Mouse (Mus musculus): ENCODE measurements around the gene Ogfod2. TPM values are rescaled to one million over a fixed set of nuclear protein-coding genes. Genes with fewer than 3 reads are reported as not detected.

Gene Ogfod2
- polyA plus RNA-seq, 1 experiment from 2014 or later, result 38.6 TPM

DNA sequence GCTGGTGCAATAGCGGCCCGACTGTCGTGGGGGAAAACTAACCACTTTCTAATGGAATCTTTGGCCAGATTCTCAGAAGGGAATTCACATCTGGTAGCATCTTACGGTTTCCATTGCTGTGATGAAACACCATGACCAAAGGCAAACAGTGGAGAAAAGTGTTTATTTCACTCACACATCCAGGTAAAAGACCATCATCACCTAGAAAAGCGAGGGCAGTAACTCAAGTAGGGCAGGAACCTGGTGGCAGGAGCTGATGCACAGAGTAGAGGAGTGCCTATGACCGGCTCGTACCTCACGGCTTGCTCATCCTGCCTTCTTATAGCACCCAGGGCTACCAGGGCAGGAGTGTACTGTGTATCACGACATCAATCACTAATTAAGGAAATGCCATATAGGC is 8.5 kb upstream of the Ogfod2 start:
- no peaks in the 10 kb centered on the region for H3K9me3 ChIP-seq (ENCODE audit: control insufficient read depth, low read length)

DNA sequence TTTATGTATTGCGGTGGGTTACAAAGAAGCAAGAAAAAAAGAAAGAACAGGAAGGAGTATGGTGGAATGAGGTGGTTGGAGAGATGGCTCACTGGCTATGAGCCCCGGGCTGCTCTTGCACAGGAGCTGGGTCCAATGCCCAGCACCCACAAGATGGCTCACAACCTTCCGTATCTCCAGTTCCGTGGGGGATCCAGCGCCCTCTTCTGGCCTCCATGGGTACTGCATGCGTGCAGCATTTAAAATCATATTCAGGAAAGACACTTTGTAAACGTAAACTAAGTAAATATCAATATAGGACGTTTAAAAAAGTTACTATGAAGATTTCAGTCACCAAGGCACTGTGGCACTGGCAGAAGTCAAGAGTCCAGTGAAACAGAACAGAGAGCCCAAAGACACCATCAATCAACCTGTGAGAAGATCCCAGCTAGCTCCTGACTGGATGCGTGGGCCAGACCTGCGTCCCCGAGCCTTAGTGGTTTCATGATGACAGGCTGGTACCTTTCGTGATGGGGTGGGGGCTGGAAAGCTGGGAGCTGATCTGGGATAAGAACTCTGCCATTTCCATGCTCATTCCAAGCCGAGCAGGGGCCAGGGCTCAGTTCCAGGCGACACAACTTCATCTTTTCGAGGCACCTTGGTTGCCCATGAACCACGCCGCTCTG is 888 bp upstream of the Ogfod2 start:
- H3K27me3 ChIP-seq (replicated peaks; ENCODE audit: control insufficient read depth, insufficient read depth, low read length), result no peaks in the 10 kb centered on the region
- H3K9ac ChIP-seq (replicated peaks; ENCODE audit: low read depth, low read length), result peak overlapping the region; percentile 55
- H3K36me3 ChIP-seq (ENCODE audit: control insufficient read depth, insufficient read depth), result no peaks in the 10 kb centered on the region
- H3K27ac ChIP-seq (ENCODE audit: low read length), result no peak overlapping the region; the same call in 1 of the 2 replicates
- H3K9me3 ChIP-seq (ENCODE audit: control insufficient read depth, low read length), result no peaks in the 10 kb centered on the region
- no peak; the same call in 1 of the 2 replicates for ATAC-seq
- peak overlapping the region; percentile 83 for H3K4me2 ChIP-seq (ENCODE audit: low read length)
- H3K4me3 ChIP-seq (replicated peaks; ENCODE audit: low read length), result peak overlapping the region; percentile 84
- WGBS, result 20% methylated on average over 17 of the region's 17 CpGs
- H3K4me1 ChIP-seq (replicated peaks; ENCODE audit: control insufficient read depth, insufficient read depth, low read length), result peaks cover 21% of the 10 kb centered on the region

More for the DNA sequence above, 8.5 kb upstream of the Ogfod2 start:
- Histone ChIP-seq H3K4me1 (replicated peaks; ENCODE audit: control insufficient read depth, insufficient read depth, low read length) (no peaks in the 10 kb centered on the region), H3K27me3 (replicated peaks; ENCODE audit: control insufficient read depth, insufficient read depth, low read length) (no peaks in the 10 kb centered on the region), H3K4me3 (replicated peaks; ENCODE audit: low read length) (no peak overlapping the region), H3K4me2 (ENCODE audit: low read length) (no peak overlapping the region), H3K9ac (replicated peaks; ENCODE audit: low read depth, low read length) (no peak overlapping the region), H3K36me3 (ENCODE audit: control insufficient read depth, insufficient read depth) (no peaks in the 10 kb centered on the region), H3K27ac (ENCODE audit: low read length) (no peak overlapping the region)
- WGBS, result 95% methylated on average over 9 of the region's 9 CpGs
- ATAC-seq, result no peak

DNA sequence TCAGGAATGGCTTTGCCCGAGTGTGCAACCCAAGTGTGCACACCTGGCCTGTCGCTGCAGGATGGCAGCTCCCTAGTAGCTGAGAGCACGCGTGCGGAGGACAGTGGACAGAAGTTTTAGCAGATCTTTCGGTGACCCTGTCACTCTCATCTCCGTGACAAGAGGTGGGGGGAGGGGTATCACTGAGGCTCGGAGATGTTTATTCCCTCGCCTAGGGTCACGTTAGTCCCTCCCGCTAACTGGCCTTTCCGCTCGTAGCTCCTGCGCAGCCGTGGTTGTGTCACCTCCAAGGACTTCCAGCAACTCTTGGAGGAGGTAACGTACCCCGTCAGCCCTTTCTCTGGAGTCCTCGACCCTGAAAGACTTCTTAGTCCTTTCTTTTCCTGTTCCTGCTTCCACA is 434 bp downstream of the Ogfod2 start:
- no peaks in the 10 kb centered on the region for H3K27me3 ChIP-seq (replicated peaks; ENCODE audit: control insufficient read depth, insufficient read depth, low read length)
- H3K9ac ChIP-seq (replicated peaks; ENCODE audit: low read depth, low read length), result peak overlapping the region; percentile 64
- H3K4me1 ChIP-seq (replicated peaks; ENCODE audit: control insufficient read depth, insufficient read depth, low read length), result peaks cover 32% of the 10 kb centered on the region
- H3K4me3 ChIP-seq (replicated peaks; ENCODE audit: low read length), result peak overlapping the region; percentile 84
- H3K9me3 ChIP-seq (ENCODE audit: control insufficient read depth, low read length), result no peaks in the 10 kb centered on the region
- H3K36me3 ChIP-seq (ENCODE audit: control insufficient read depth, insufficient read depth), result no peaks in the 10 kb centered on the region
- WGBS, result under 1% methylated on average over 18 of the region's 18 CpGs
- no peak for ATAC-seq
- peak overlapping the region; percentile 91 for H3K4me2 ChIP-seq (ENCODE audit: low read length)
- H3K27ac ChIP-seq (ENCODE audit: low read length), result peak overlapping the region; percentile 76

DNA sequence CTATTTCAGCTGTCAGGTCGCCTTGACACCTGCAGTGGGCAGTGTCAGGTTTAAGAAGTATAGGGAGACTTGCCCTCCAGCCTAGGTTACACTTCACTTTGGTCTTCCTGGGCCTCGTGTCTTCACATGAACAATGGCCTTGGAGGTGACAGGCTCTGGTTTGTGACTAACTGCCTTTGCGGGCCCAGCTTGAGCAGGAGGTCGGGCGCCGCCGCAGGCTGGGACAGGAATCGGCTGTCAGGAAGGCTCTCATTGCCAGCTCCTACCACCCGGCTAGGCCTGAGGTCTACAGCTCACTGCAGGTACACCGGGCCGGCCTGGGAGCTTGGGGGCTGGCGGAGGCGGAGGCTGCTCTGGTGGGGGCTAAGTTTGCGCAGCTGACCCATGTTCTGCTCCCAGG is 933 bp downstream of the Ogfod2 start:
- Histone ChIP-seq H3K27ac (ENCODE audit: low read length) (no peak overlapping the region), H3K9ac (replicated peaks; ENCODE audit: low read depth, low read length) (peak overlapping the region; percentile 64), H3K4me1 (replicated peaks; ENCODE audit: control insufficient read depth, insufficient read depth, low read length) (peaks cover 36% of the 10 kb centered on the region), H3K4me2 (ENCODE audit: low read length) (peak overlapping the region; percentile 91), H3K9me3 (ENCODE audit: control insufficient read depth, low read length) (no peaks in the 10 kb centered on the region), H3K4me3 (replicated peaks; ENCODE audit: low read length) (peak overlapping the region; percentile 84), H3K36me3 (ENCODE audit: control insufficient read depth, insufficient read depth) (peaks cover 4% of the 10 kb centered on the region; the same call in 1 of the 2 replicates), H3K27me3 (replicated peaks; ENCODE audit: control insufficient read depth, insufficient read depth, low read length) (no peaks in the 10 kb centered on the region)
- ATAC-seq, result no peak
- WGBS, result 16% methylated on average over 14 of the region's 14 CpGs

DNA sequence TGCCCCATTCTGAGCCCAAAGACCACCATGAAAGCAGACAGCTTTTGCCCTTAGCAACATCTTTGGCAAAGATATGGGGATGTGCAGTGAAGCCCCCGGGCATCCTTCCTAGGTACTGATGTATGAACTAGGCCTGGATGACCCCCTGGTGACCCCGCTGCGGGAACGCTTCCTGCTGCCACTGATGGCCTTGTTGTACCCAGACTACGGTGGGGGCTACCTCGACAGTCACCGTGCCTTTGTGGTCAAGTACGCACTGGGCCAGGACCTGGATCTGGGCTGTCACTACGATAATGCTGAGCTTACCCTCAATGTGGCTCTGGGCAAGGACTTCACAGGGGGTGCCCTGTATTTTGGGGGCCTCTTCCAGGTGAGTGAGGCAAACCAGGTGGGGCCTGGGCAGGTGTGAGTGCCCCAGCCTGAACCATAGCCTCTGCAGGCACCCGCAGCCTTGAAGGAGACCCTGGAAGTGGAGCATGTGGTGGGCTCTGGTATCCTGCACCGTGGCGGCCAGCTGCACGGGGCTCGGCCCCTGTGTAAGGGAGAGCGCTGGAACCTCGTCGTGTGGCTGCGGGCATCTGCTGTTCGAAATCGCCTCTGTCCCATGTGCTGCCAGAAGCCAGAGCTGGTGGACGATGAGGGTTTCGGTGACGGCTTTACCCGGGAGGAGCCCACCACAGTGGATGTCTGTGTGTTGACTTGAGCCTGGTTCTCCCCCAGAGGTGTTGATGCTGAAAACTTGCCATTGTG is 2.4 kb downstream of the Ogfod2 start:
- no peak overlapping the region for H3K27ac ChIP-seq (ENCODE audit: low read length)
- H3K27me3 ChIP-seq (replicated peaks; ENCODE audit: control insufficient read depth, insufficient read depth, low read length), result no peaks in the 10 kb centered on the region
- WGBS, result 93% methylated on average over 24 of the region's 24 CpGs
- H3K4me3 ChIP-seq (replicated peaks; ENCODE audit: low read length), result no peak overlapping the region
- no peak overlapping the region for H3K9ac ChIP-seq (replicated peaks; ENCODE audit: low read depth, low read length)
- H3K4me1 ChIP-seq (replicated peaks; ENCODE audit: control insufficient read depth, insufficient read depth, low read length), result peaks cover 36% of the 10 kb centered on the region
- H3K9me3 ChIP-seq (ENCODE audit: control insufficient read depth, low read length), result no peaks in the 10 kb centered on the region
- ATAC-seq, result no peak
- H3K36me3 ChIP-seq (ENCODE audit: control insufficient read depth, insufficient read depth), result peaks cover 6% of the 10 kb centered on the region
- H3K4me2 ChIP-seq (ENCODE audit: low read length), result no peak overlapping the region

DNA sequence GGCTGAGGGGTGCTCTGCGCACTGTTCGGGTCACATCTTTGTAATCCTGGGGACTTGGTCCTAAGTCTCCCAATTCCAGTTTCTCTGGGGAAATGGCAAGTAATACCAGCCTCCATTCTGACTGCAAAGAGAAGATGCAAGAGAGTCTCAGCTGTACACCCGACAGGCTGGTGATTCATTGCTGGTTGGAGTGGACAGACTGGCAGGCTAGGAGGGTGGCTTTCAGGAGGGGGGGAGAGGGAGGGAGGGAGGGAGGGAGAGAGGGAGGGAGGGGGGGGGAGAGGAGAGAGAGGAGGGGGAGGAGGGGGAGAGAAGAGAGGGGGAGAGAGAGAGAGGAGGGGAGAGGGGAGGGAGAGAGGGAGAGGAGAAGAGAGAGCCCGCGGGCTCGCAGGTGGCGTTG is 3.4 kb downstream of the Ogfod2 start:
- 23% methylated on average over 7 of the region's 7 CpGs for WGBS
- no peak for ATAC-seq

DNA sequence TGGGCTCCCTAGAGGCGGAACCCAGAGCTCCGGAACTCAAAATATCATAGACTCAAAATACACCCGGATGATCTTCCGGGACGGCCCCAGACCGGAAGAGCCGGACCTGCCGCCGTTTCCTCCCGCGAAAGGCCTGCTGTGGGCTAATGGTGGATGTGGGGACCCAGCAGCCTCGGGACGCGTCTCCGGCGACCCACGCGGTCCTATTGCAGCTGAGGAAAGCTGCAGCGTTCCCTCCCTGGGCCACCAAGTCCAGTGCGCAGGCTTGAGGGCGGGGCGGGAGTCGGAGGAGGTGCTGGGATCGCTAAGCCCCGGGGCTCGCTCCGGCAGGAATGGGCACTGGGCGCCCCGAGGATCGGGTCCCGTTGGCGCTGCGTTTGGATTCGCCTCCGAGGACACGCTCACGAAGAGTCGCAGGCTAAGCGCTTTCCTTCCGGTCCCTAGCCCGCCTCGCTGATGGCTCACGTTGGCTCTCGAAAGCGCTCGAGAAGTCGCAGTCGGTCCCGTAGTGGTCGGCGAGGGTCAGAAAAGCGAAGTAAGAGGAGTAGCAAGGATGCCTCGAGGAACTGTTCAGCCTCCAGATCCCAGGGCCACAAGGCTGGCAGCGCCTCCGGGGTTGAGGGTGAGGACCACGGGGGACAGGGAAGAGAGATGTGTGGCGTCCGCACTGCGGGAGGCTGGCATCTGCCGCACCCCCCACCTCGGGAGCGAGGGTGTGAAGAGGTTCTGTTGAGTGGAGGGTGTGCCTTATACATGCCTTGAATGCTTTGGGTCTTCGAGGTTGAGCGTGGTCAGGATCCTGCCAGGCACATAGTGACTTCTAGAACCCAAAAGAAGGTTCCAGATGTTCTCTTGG is 4.1 kb downstream of the Ogfod2 start, which contains the start of gene Arl6ip4:
Gene Arl6ip4 (plus strand): TSS at position 100 of the 856 bp plus-strand sequence.
- H3K9me3 ChIP-seq (ENCODE audit: control insufficient read depth, low read length), result no peaks in the 10 kb centered on the region
- peaks cover 33% of the 10 kb centered on the region for H3K4me1 ChIP-seq (replicated peaks; ENCODE audit: control insufficient read depth, insufficient read depth, low read length)
- H3K4me2 ChIP-seq (ENCODE audit: low read length), result peak within 1 kb of the TSS; percentile 77
- WGBS, result 2% methylated on average over 64 of the region's 64 CpGs
- H3K36me3 ChIP-seq (ENCODE audit: control insufficient read depth, insufficient read depth), result peaks cover 17% of the 10 kb centered on the region
- peak; percentile 12; the same call in 1 of the 2 replicates for ATAC-seq
- no peaks in the 10 kb centered on the region for H3K27me3 ChIP-seq (replicated peaks; ENCODE audit: control insufficient read depth, insufficient read depth, low read length)
- H3K4me3 ChIP-seq (replicated peaks; ENCODE audit: low read length), result peak within 1 kb of the TSS; percentile 98
- peak within 1 kb of the TSS; percentile 78 for H3K27ac ChIP-seq (ENCODE audit: low read length)
- H3K9ac ChIP-seq (replicated peaks; ENCODE audit: low read depth, low read length), result peak within 1 kb of the TSS; percentile 85

More for the DNA sequence above, 3.4 kb downstream of the Ogfod2 start:
- Histone ChIP-seq H3K36me3 (ENCODE audit: control insufficient read depth, insufficient read depth) (peaks cover 11% of the 10 kb centered on the region), H3K9me3 (ENCODE audit: control insufficient read depth, low read length) (no peaks in the 10 kb centered on the region), H3K4me2 (ENCODE audit: low read length) (peak overlapping the region; percentile 77), H3K4me3 (replicated peaks; ENCODE audit: low read length) (peak overlapping the region; percentile 98), H3K27me3 (replicated peaks; ENCODE audit: control insufficient read depth, insufficient read depth, low read length) (no peaks in the 10 kb centered on the region), H3K27ac (ENCODE audit: low read length) (peak overlapping the region; percentile 78), H3K4me1 (replicated peaks; ENCODE audit: control insufficient read depth, insufficient read depth, low read length) (peaks cover 36% of the 10 kb centered on the region), H3K9ac (replicated peaks; ENCODE audit: low read depth, low read length) (peak overlapping the region; percentile 85)

DNA sequence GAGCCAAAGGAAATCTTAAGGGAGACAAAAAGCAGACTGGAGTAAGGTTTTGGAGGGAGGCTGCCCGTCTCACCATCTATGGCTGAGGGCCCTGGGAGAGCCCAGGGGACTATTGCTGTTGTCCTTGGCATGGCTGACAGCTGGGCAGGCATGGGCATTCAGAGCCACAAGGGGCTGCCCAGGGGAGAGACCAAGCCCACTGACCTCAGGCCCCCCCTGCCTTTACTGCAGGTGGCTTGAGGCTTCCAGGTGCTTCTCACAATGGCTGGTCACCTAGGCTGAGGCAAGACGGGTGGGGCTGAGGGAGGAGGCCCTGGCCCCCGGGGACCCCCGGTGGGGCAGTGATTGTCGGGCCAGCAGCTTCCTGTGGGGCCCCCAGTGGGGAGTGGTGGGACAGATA is 7.1 kb downstream of the Ogfod2 start:
- Histone ChIP-seq H3K4me2 (ENCODE audit: low read length) (no peak overlapping the region), H3K4me3 (replicated peaks; ENCODE audit: low read length) (no peak overlapping the region), H3K36me3 (ENCODE audit: control insufficient read depth, insufficient read depth) (peaks cover 23% of the 10 kb centered on the region), H3K27ac (ENCODE audit: low read length) (no peak overlapping the region), H3K9me3 (ENCODE audit: control insufficient read depth, low read length) (no peaks in the 10 kb centered on the region), H3K9ac (replicated peaks; ENCODE audit: low read depth, low read length) (no peak overlapping the region), H3K4me1 (replicated peaks; ENCODE audit: control insufficient read depth, insufficient read depth, low read length) (peaks cover 20% of the 10 kb centered on the region), H3K27me3 (replicated peaks; ENCODE audit: control insufficient read depth, insufficient read depth, low read length) (no peaks in the 10 kb centered on the region)
- 88% methylated on average over 5 of the region's 5 CpGs for WGBS
- ATAC-seq, result no peak

DNA sequence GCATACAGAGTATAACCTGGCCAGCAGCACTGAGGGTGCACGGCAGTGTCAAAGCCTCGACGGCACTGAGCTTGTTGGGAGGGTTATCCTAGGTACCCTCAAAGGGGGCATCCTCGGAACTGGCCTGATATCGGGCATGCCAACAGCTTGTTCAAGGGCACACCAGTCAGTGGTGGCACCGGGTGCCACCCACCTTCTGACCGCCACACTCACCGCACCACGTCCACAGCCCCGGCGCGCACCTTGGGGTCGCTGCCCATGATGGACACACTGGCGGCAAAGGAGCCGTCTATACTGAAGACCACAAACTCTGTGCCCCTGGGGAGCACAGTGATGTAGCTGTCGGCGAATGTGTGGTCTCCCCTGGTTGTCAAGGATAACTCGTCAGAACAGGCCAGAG is 10.3 kb downstream of the Ogfod2 start:
- 93% methylated on average over 18 of the region's 18 CpGs for WGBS
- peaks cover 5% of the 10 kb centered on the region for H3K4me1 ChIP-seq (replicated peaks; ENCODE audit: control insufficient read depth, insufficient read depth, low read length)
- no peaks in the 10 kb centered on the region for H3K9me3 ChIP-seq (ENCODE audit: control insufficient read depth, low read length)
- no peak overlapping the region for H3K9ac ChIP-seq (replicated peaks; ENCODE audit: low read depth, low read length)
- no peaks in the 10 kb centered on the region for H3K27me3 ChIP-seq (replicated peaks; ENCODE audit: control insufficient read depth, insufficient read depth, low read length)
- H3K4me3 ChIP-seq (replicated peaks; ENCODE audit: low read length), result no peak overlapping the region
- no peak overlapping the region for H3K27ac ChIP-seq (ENCODE audit: low read length)
- peaks cover 23% of the 10 kb centered on the region for H3K36me3 ChIP-seq (ENCODE audit: control insufficient read depth, insufficient read depth)
- ATAC-seq, result no peak
- H3K4me2 ChIP-seq (ENCODE audit: low read length), result no peak overlapping the region
